Mouse (Mus musculus): ENCODE data around the gene AI464131.

GRCm38 (mm10) chr4:41526553-41526952, 23.7 kb upstream of the AI464131 start:
- TF ChIP-seq CTCF (IDR thresholded peaks at IDR 0.05; ENCODE audit: extremely low read depth, insufficient read depth, low read length) (no peak), POLR2A (IDR thresholded peaks at IDR 0.05; ENCODE audit: extremely low read depth, insufficient read depth, low read length) (no peak)

All from cortical plate, adult 2 months (tissue).